Mouse (Mus musculus) heart, embryonic 15.5 days (tissue): ENCODE data around the gene Enpp1. TPM values are rescaled to one million over a fixed set of nuclear protein-coding genes. Genes with fewer than 3 reads are reported as not detected.

Experiments
- ATAC-seq: fragments of 200-750 bp; cut with Nextera tagmentation; replicated peaks from 2 replicates; pipeline ENCODE4 v1.8.0; 2017; ENCODE audit warnings: low read depth, moderate TSS enrichment; ENCODE audit not compliant: insufficient number of reproducible peaks, insufficient read depth, low FRiP score
- H3K27ac ChIP-seq: fragments of 300-500 bp; sonication (generic); 2 replicates; pipeline ENCODE4 v1.5.1; 2015; ENCODE audit warnings: mild to moderate bottlenecking, inconsistent platforms
- H3K27me3 ChIP-seq: fragments of 300-500 bp; sonication (generic); 2 replicates; pipeline ENCODE4 v1.6.1; 2015; ENCODE audit warnings: inconsistent platforms
- H3K36me3 ChIP-seq: fragments of 300-500 bp; sonication (generic); 2 replicates; pipeline ENCODE4 v1.6.1; 2015; ENCODE audit warnings: mild to moderate bottlenecking, inconsistent platforms
- H3K4me1 ChIP-seq: fragments of 300-500 bp; sonication (generic); replicated peaks from 2 replicates; pipeline ENCODE4 v1.6.1; 2015; ENCODE audit warnings: inconsistent platforms
- H3K4me2 ChIP-seq: fragments of 300-500 bp; sonication (generic); 2 replicates; pipeline ENCODE4 v1.6.1; 2015; ENCODE audit warnings: inconsistent platforms, mild to moderate bottlenecking, moderate library complexity
- H3K4me3 ChIP-seq: fragments of 300-500 bp; sonication (generic); 2 replicates; pipeline ENCODE4 v1.5.1; 2015; ENCODE audit warnings: mild to moderate bottlenecking, inconsistent platforms
- H3K9ac ChIP-seq: fragments of 300-500 bp; sonication (generic); 2 replicates; pipeline ENCODE4 v1.6.1; 2015; ENCODE audit warnings: mild to moderate bottlenecking, inconsistent platforms
- H3K9me3 ChIP-seq: fragments of 300-500 bp; sonication (generic); replicated peaks from 2 replicates; pipeline ENCODE4 v1.6.1; 2016; ENCODE audit warnings: inconsistent platforms
- WGBS: fragments of 180-500 bp; shearing (Covaris S2); methylation state at CpG from one replicate; pipeline ENCODE4 v1.1.7; 2015; ENCODE audit warnings: mixed read lengths; 5-methylcytosine and 5-hydroxymethylcytosine counted together
- polyA plus RNA-seq: library from polyadenylated mRNA; unstranded; fragments of >200 nt; fragmentation: Nextera tagmentation; extraction: Ambion mirVana; gene quantifications from 2 replicates; pipeline ENCODE4 v1.2.1, GENCODE M21; 2015

Enpp1 gene
- polyA plus RNA-seq, 1 experiment from 2014 or later = 3.9 TPM

DNA sequence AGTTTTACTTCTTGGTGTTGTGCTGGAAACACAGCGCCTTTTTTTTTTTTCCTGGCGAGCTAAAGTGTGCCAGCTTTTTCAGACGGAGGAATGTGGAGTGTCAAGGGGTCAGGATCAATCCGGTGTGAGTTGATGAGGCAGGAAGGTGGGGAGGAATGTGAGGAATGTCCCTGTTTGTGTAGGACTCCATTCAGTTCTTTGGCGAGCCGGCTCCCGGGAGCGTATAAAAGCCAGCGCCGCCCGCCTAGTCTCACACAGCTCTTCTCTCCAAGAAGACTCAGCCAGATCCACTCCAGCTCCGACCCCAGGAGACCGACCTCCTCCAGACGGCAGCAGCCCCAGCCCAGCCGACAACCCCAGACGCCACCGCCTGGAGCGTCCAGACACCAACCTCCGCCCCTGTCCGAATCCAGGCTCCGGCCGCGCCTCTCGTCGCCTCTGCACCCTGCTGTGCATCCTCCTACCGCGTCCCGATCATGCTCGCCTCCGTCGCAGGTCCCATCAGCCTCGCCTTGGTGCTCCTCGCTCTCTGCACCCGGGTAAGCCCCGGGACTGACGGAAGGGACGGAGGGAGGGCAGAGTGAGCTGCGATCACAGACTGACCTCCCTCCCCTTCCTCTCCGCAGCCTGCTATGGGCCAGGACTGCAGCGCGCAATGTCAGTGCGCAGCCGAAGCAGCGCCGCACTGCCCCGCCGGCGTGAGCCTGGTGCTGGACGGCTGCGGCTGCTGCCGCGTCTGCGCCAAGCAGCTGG lies 116.5 kb downstream of the Enpp1 start, which contains the start of gene Ccn2:
Ccn2 (plus strand) TSS at position 193 of the 753 bp plus-strand sequence.
- Histone ChIP-seq H3K4me3 (peak within 1 kb of the TSS; percentile 71), H3K9me3 (no peaks in the 10 kb centered on the region), H3K9ac (peak within 1 kb of the TSS; percentile 88), H3K27ac (peak within 1 kb of the TSS; percentile 99), H3K36me3 (no peaks in the 10 kb centered on the region; the same call in 1 of the 2 replicates), H3K4me1 (peaks cover 49% of the 10 kb centered on the region), H3K27me3 (no peaks in the 10 kb centered on the region), H3K4me2 (peak within 1 kb of the TSS; percentile 80)
- peak; percentile 76 for ATAC-seq
- WGBS = under 1% methylated on average over 51 of the region's 53 CpGs

DNA sequence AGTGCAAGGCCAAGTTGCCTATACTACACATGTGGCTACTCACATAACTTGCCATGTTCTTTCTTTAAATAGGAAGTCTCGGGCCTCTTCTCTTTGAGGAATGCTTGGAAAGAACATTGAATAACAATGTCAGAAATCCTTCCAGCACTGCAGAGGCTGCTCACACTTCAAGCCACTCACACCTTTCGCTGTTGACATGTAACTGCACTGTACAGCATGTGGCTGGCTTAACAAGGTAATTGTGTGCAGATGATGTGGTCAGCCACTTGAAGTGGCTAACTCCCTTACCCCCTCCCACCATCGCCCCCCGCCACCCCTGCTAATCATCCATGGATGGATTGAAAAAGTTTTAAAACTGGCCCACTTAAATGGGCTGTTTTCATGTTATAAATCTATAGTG lies 118.4 kb downstream of the Enpp1 start:
- Histone ChIP-seq H3K4me3 (no peak overlapping the region), H3K9me3 (no peaks in the 10 kb centered on the region), H3K36me3 (no peaks in the 10 kb centered on the region; the same call in 1 of the 2 replicates), H3K4me2 (peak overlapping the region; percentile 80), H3K27me3 (no peaks in the 10 kb centered on the region), H3K9ac (no peak overlapping the region), H3K27ac (peak overlapping the region; percentile 90), H3K4me1 (peaks cover 49% of the 10 kb centered on the region)
- ATAC-seq = peak; percentile 64; the same call in 1 of the 2 replicates
- WGBS = 34% methylated on average over 4 of the region's 4 CpGs

DNA sequence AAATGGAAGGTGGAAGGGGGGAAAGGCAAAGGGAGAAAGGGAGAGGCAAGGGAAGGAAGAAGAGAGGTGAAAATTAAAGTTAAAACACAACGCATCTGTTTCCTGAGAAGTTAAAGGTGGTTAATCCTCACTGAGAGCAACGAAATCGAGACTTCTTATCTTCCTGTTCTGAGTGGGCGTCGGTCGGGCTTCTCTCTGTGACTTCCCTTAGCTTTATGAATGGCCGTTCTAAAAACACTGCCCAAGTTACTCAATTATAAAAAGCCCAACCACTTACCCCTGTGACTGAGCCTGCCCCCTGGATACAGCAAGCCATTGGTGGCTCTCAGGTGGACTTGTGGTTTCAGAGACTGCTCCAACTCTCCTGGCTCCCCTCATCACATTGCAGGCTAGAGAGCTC lies 119.0 kb downstream of the Enpp1 start:
- Histone ChIP-seq H3K4me1 (peaks cover 49% of the 10 kb centered on the region), H3K27me3 (no peaks in the 10 kb centered on the region), H3K36me3 (no peaks in the 10 kb centered on the region; the same call in 1 of the 2 replicates), H3K4me2 (peak overlapping the region; percentile 80), H3K9ac (no peak overlapping the region), H3K4me3 (no peak overlapping the region), H3K9me3 (no peaks in the 10 kb centered on the region), H3K27ac (peak overlapping the region; percentile 90)
- no peak for ATAC-seq
- WGBS = 6% methylated on average over 7 of the region's 7 CpGs

DNA sequence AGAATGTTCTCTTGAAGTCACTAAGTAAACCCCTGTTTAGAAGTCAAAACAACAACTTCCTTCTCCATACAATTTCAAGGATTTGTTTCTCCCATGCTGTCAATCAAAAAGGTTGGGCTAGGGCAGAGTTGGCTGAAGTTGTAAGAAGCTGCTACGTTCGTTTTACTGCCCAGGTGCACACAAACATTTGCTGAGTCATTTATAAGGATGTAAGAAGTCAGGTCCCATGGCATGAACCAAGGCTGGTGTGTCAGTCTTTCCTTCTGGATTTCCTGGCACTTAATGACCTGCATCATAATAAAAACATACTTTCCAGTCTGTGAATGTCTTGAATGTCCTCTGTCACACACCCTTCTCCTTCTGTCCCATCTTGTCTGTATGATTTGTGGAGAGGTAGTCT lies 119.6 kb downstream of the Enpp1 start:
- Histone ChIP-seq H3K27me3 (no peaks in the 10 kb centered on the region), H3K36me3 (no peaks in the 10 kb centered on the region), H3K9me3 (no peaks in the 10 kb centered on the region), H3K4me1 (peaks cover 43% of the 10 kb centered on the region), H3K27ac (no peak overlapping the region), H3K4me2 (no peak overlapping the region), H3K9ac (no peak overlapping the region), H3K4me3 (no peak overlapping the region)
- no peak for ATAC-seq
- WGBS = 59% methylated on average over 2 of the region's 2 CpGs

DNA sequence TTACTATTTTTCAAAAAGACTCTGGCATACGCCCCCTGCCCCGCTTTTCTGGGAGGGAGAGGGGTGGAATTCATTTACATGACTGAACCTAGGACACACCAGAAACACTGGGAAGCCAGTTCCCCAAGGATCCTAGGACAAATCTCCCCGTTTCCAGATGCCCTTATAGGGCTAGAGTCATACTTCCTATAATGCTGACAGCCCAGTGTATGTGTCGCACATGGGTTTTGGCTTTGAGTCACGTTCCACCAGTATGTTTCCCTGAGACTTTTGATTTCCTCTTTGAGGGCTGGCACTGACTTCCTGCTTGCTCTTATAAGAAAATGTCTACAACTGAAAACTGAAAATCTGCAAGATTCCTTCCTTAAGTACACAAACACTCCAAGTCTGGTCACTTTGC lies 120.2 kb downstream of the Enpp1 start:
- peak overlapping the region; percentile 34 for H3K27ac ChIP-seq

DNA sequence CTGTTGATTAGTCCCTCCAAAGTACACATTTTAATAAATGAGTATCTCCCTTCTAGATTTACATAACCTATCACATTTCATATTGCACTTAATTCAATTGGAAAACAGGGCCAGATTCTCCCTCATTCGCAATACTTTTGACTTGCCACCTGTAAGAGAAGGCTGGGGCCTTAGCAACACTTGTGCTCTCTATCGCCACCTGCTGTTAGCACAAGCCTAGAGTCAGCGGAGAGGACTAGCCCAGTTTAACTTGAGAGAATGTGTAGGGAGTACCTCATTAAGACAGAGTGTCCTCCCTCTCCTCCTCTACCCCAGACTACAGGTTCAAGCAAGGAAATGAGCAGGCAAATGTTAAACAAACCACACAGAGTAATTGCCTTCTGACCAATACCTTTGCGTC lies 120.8 kb downstream of the Enpp1 start:
- H3K9ac ChIP-seq = no peak overlapping the region
- 25% methylated on average over 4 of the region's 4 CpGs for WGBS
- H3K27ac ChIP-seq = peak overlapping the region; percentile 34
- no peaks in the 10 kb centered on the region for H3K27me3 ChIP-seq
- H3K4me1 ChIP-seq = peaks cover 34% of the 10 kb centered on the region
- no peaks in the 10 kb centered on the region for H3K36me3 ChIP-seq
- H3K4me2 ChIP-seq = no peak overlapping the region
- no peak overlapping the region for H3K4me3 ChIP-seq
- no peaks in the 10 kb centered on the region for H3K9me3 ChIP-seq
- ATAC-seq = no peak

More for the DNA sequence above, 120.2 kb downstream of the Enpp1 start:
- 67% methylated on average over 5 of the region's 5 CpGs for WGBS
- Histone ChIP-seq H3K4me2 (no peak overlapping the region), H3K4me1 (peaks cover 39% of the 10 kb centered on the region), H3K9me3 (no peaks in the 10 kb centered on the region), H3K27me3 (no peaks in the 10 kb centered on the region), H3K36me3 (no peaks in the 10 kb centered on the region), H3K9ac (no peak overlapping the region), H3K4me3 (no peak overlapping the region)
- no peak for ATAC-seq

DNA sequence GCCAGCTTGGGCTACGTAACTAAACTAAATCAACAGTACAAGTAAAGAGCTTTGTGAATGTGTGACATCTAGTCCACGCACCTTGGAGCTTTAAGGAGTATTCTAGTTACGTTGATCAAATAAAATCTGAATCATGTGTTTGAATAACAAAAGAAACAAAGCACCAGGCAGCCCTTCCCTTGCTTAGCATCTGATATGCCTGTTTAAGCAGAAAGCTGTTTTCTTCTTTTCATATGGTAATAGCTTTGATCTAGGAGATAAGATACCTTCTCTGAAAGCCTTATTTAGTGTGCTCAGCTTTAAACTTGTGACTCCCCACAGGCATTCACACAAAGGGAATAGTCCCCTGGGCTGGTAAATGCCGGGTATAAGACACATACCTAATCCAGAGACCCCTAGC lies 121.4 kb downstream of the Enpp1 start:
- H3K4me1 ChIP-seq = peaks cover 34% of the 10 kb centered on the region
- no peak overlapping the region for H3K27ac ChIP-seq
- H3K36me3 ChIP-seq = no peaks in the 10 kb centered on the region
- no peak overlapping the region for H3K4me3 ChIP-seq
- no peaks in the 10 kb centered on the region for H3K9me3 ChIP-seq
- no peaks in the 10 kb centered on the region for H3K27me3 ChIP-seq
- H3K9ac ChIP-seq = no peak overlapping the region
- 89% methylated on average over 4 of the region's 4 CpGs for WGBS
- no peak for ATAC-seq
- no peak overlapping the region for H3K4me2 ChIP-seq

DNA sequence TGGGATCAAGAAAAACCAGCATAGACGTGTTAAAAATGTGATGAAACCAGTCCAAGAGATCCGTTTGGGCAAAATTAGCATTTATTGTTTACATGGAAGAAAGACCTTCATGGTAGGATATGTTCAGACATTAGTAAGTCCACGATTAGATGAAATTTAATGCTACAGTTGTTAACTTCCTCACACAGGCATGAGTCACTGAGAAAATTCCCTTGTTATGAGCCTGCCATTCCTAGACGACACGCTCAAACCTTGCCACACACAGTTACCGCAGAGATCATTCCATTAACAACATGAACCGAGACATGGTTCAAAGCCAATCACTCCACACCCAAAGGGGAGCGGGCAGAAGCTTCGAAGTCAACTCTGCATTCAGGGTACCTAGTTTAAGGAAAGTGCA lies 122.7 kb downstream of the Enpp1 start:
- ATAC-seq = no peak
- Histone ChIP-seq H3K4me1 (peaks cover 28% of the 10 kb centered on the region), H3K4me2 (no peak overlapping the region), H3K9ac (no peak overlapping the region), H3K27me3 (no peaks in the 10 kb centered on the region), H3K36me3 (no peaks in the 10 kb centered on the region), H3K9me3 (no peaks in the 10 kb centered on the region), H3K4me3 (no peak overlapping the region), H3K27ac (no peak overlapping the region)
- 83% methylated on average over 9 of the region's 9 CpGs for WGBS

DNA sequence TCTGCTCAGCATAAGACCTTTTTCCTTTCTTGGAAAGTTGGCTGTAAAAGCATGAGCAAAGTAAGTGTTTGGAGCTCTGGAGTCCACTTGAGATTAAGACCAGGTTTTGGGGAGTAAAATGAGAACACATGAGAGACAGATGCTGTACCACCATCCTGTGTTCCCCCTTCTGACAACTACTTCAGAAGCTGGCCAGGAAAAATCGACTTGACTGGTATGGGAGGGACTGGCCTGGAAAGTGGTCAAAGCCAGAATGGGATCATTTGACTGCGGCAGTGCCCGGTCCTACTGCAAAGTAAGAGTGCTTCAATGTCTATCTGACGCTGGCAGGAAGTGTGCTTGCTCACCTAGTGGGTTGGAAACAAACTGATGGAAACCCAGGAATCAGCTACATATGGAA lies 123.1 kb downstream of the Enpp1 start:
- no peak overlapping the region for H3K4me3 ChIP-seq
- no peak for ATAC-seq
- no peaks in the 10 kb centered on the region for H3K9me3 ChIP-seq
- no peaks in the 10 kb centered on the region for H3K27me3 ChIP-seq
- H3K27ac ChIP-seq = no peak overlapping the region
- H3K36me3 ChIP-seq = no peaks in the 10 kb centered on the region
- peaks cover 24% of the 10 kb centered on the region for H3K4me1 ChIP-seq
- H3K9ac ChIP-seq = no peak overlapping the region
- WGBS = 75% methylated on average over 4 of the region's 4 CpGs
- H3K4me2 ChIP-seq = no peak overlapping the region

Other genes with a start within 250 kb of the Enpp1 start
- gene Ccn2, start 116.7 kb downstream of the Enpp1 start, polyA plus RNA-seq = 29.4 and 40.2 TPM in 2 replicates
- 3.8 and 4.3 TPM in 2 replicates for gene Enpp3, start 130.7 kb upstream of the Enpp1 start, polyA plus RNA-seq
- 12.4 and 14.4 TPM in 2 replicates for gene Med23, start 157.8 kb upstream of the Enpp1 start, polyA plus RNA-seq
- 0.30 and 1.6 TPM in 2 replicates for gene Arg1, start 215.3 kb upstream of the Enpp1 start, polyA plus RNA-seq